Mouse (Mus musculus): ENCODE measurements at regions not wholly inside any gene's neighbourhood (a gene's known extent, or its start where the extent isn't known, plus 50 kb on each side); places are given as distances from the start of the nearest gene placed in this dataset.

GRCm38 (mm10) chr10:17599246-17599645, 123.8 kb upstream of the Cited2 start:
- Histone ChIP-seq H3K36me3 (ENCODE audit: control insufficient read depth, insufficient read depth, low read length, poor library complexity, severe bottlenecking) (no peaks in the 10 kb centered on the region), H3K27ac (ENCODE audit: insufficient read depth, low read length) (no peak overlapping the region), H3K4me1 (ENCODE audit: control insufficient read depth, insufficient read depth, low read length) (no peaks in the 10 kb centered on the region), H3K4me3 (ENCODE audit: low read depth, low read length) (no peak overlapping the region), H3K9ac (ENCODE audit: low read depth, poor library complexity, severe bottlenecking) (no peak overlapping the region), H3K27me3 (ENCODE audit: control insufficient read depth, insufficient read depth, low read length, poor library complexity, severe bottlenecking) (no peaks in the 10 kb centered on the region), H3K9me3 (replicated peaks; ENCODE audit: control insufficient read depth, insufficient read depth, low read length, poor library complexity, severe bottlenecking) (no peaks in the 10 kb centered on the region)
- no peak for TF ChIP-seq POLR2A (IDR thresholded peaks at IDR 0.05; ENCODE audit: insufficient read depth, low read length)
- TF ChIP-seq EP300 (IDR thresholded peaks at IDR 0.05; ENCODE audit: insufficient read depth, low read depth, low read length), result peak; percentile 32; the same call in 1 of the 2 replicates

GRCm38 (mm10) chr10:17599831-17600761, 122.9 kb upstream of the Cited2 start:
- Histone ChIP-seq H3K4me3 (ENCODE audit: low read depth, low read length) (no peak overlapping the region), H3K27me3 (ENCODE audit: control insufficient read depth, insufficient read depth, low read length, poor library complexity, severe bottlenecking) (no peaks in the 10 kb centered on the region), H3K4me1 (ENCODE audit: control insufficient read depth, insufficient read depth, low read length) (no peaks in the 10 kb centered on the region), H3K9ac (ENCODE audit: low read depth, poor library complexity, severe bottlenecking) (no peak overlapping the region), H3K36me3 (ENCODE audit: control insufficient read depth, insufficient read depth, low read length, poor library complexity, severe bottlenecking) (no peaks in the 10 kb centered on the region), H3K27ac (ENCODE audit: insufficient read depth, low read length) (no peak overlapping the region), H3K9me3 (replicated peaks; ENCODE audit: control insufficient read depth, insufficient read depth, low read length, poor library complexity, severe bottlenecking) (no peaks in the 10 kb centered on the region)
- no peak for TF ChIP-seq POLR2A (IDR thresholded peaks at IDR 0.05; ENCODE audit: insufficient read depth, low read length)
- TF ChIP-seq EP300 (IDR thresholded peaks at IDR 0.05; ENCODE audit: insufficient read depth, low read depth, low read length), result no peak
- no peak for TF ChIP-seq CTCF (IDR thresholded peaks at IDR 0.05; ENCODE audit: low read depth, low read length)

- TF ChIP-seq EP300 (IDR thresholded peaks at IDR 0.05; ENCODE audit: insufficient read depth, low read depth, low read length), result no peak
- TF ChIP-seq POLR2A (IDR thresholded peaks at IDR 0.05; ENCODE audit: insufficient read depth, low read length), result no peak
- TF ChIP-seq CTCF (IDR thresholded peaks at IDR 0.05; ENCODE audit: low read depth, low read length), result no peak
- no peaks in the 10 kb centered on the region for H3K36me3 ChIP-seq (ENCODE audit: control insufficient read depth, insufficient read depth, low read length, poor library complexity, severe bottlenecking)
- no peaks in the 10 kb centered on the region for H3K4me1 ChIP-seq (ENCODE audit: control insufficient read depth, insufficient read depth, low read length)
- H3K27me3 ChIP-seq (ENCODE audit: control insufficient read depth, insufficient read depth, low read length, poor library complexity, severe bottlenecking), result no peaks in the 10 kb centered on the region
- no peaks in the 10 kb centered on the region for H3K9me3 ChIP-seq (replicated peaks; ENCODE audit: control insufficient read depth, insufficient read depth, low read length, poor library complexity, severe bottlenecking)
- no peak overlapping the region for H3K9ac ChIP-seq (ENCODE audit: low read depth, poor library complexity, severe bottlenecking)
- H3K4me3 ChIP-seq (ENCODE audit: low read depth, low read length), result no peak overlapping the region
- H3K27ac ChIP-seq (ENCODE audit: insufficient read depth, low read length), result no peak overlapping the region
These were observed 122.3 kb upstream of the Cited2 start for GRCm38 (mm10) chr10:17600762-17601108.

- Histone ChIP-seq H3K4me3 (ENCODE audit: low read depth, low read length) (no peak overlapping the region), H3K9me3 (replicated peaks; ENCODE audit: control insufficient read depth, insufficient read depth, low read length, poor library complexity, severe bottlenecking) (no peaks in the 10 kb centered on the region), H3K27me3 (ENCODE audit: control insufficient read depth, insufficient read depth, low read length, poor library complexity, severe bottlenecking) (no peaks in the 10 kb centered on the region), H3K4me1 (ENCODE audit: control insufficient read depth, insufficient read depth, low read length) (no peaks in the 10 kb centered on the region), H3K27ac (ENCODE audit: insufficient read depth, low read length) (no peak overlapping the region), H3K36me3 (ENCODE audit: control insufficient read depth, insufficient read depth, low read length, poor library complexity, severe bottlenecking) (no peaks in the 10 kb centered on the region), H3K9ac (ENCODE audit: low read depth, poor library complexity, severe bottlenecking) (no peak overlapping the region)
- TF ChIP-seq CTCF (IDR thresholded peaks at IDR 0.05; ENCODE audit: low read depth, low read length), result no peak
- TF ChIP-seq POLR2A (IDR thresholded peaks at IDR 0.05; ENCODE audit: insufficient read depth, low read length), result no peak
- no peak for TF ChIP-seq EP300 (IDR thresholded peaks at IDR 0.05; ENCODE audit: insufficient read depth, low read depth, low read length)
These were observed 120.6 kb upstream of the Cited2 start for GRCm38 (mm10) chr10:17602446-17602845.

- Histone ChIP-seq H3K9me3 (replicated peaks; ENCODE audit: control insufficient read depth, insufficient read depth, low read length, poor library complexity, severe bottlenecking) (no peaks in the 10 kb centered on the region), H3K4me1 (ENCODE audit: control insufficient read depth, insufficient read depth, low read length) (no peaks in the 10 kb centered on the region), H3K4me3 (ENCODE audit: low read depth, low read length) (no peak overlapping the region), H3K27ac (ENCODE audit: insufficient read depth, low read length) (no peak overlapping the region), H3K36me3 (ENCODE audit: control insufficient read depth, insufficient read depth, low read length, poor library complexity, severe bottlenecking) (no peaks in the 10 kb centered on the region), H3K27me3 (ENCODE audit: control insufficient read depth, insufficient read depth, low read length, poor library complexity, severe bottlenecking) (no peaks in the 10 kb centered on the region; the same call in 1 of the 2 replicates), H3K9ac (ENCODE audit: low read depth, poor library complexity, severe bottlenecking) (no peak overlapping the region)
- no peak for TF ChIP-seq EP300 (IDR thresholded peaks at IDR 0.05; ENCODE audit: insufficient read depth, low read depth, low read length)
- no peak for TF ChIP-seq POLR2A (IDR thresholded peaks at IDR 0.05; ENCODE audit: insufficient read depth, low read length)
- no peak for TF ChIP-seq CTCF (IDR thresholded peaks at IDR 0.05; ENCODE audit: low read depth, low read length)
These were observed 114.8 kb upstream of the Cited2 start for GRCm38 (mm10) chr10:17608220-17608619.

GRCm38 (mm10) chr10:17610592-17610991, 112.4 kb upstream of the Cited2 start:
- TF ChIP-seq POLR2A (IDR thresholded peaks at IDR 0.05; ENCODE audit: insufficient read depth, low read length) (no peak), EP300 (IDR thresholded peaks at IDR 0.05; ENCODE audit: insufficient read depth, low read depth, low read length) (no peak), CTCF (IDR thresholded peaks at IDR 0.05; ENCODE audit: low read depth, low read length) (no peak)
- H3K36me3 ChIP-seq (ENCODE audit: control insufficient read depth, insufficient read depth, low read length, poor library complexity, severe bottlenecking), result no peaks in the 10 kb centered on the region
- H3K27ac ChIP-seq (ENCODE audit: insufficient read depth, low read length), result no peak overlapping the region
- no peak overlapping the region for H3K9ac ChIP-seq (ENCODE audit: low read depth, poor library complexity, severe bottlenecking)
- no peaks in the 10 kb centered on the region for H3K9me3 ChIP-seq (replicated peaks; ENCODE audit: control insufficient read depth, insufficient read depth, low read length, poor library complexity, severe bottlenecking)
- no peak overlapping the region for H3K4me3 ChIP-seq (ENCODE audit: low read depth, low read length)
- no peaks in the 10 kb centered on the region; the same call in 1 of the 2 replicates for H3K27me3 ChIP-seq (ENCODE audit: control insufficient read depth, insufficient read depth, low read length, poor library complexity, severe bottlenecking)
- H3K4me1 ChIP-seq (ENCODE audit: control insufficient read depth, insufficient read depth, low read length), result no peaks in the 10 kb centered on the region

All from ES-Bruce4 (cell line).